8 mouse cellular contexts compared by ENCODE assay signal in genomic region chr15:88146118-88146517, GRCm38 (mm10).
A peak's percentile ranks its signal among the peaks of the same experiment; 100 is the strongest.
DNase-seq lines count a peak whose midpoint lies in the region; ATAC-seq lines count a peak whose summit lies in the region.

No protein-coding gene starts in this region.

- ATAC-seq in erythroid progenitor cell, adult 5-6 weeks (replicated peaks; ENCODE audit: low FRiP score, poor library complexity, severe bottlenecking): no peak

- DNase-seq in kidney, adult 18-20 months: peak; percentile 24
- no peak for DNase-seq in kidney, adult 11 months
- peak; percentile 12 for DNase-seq in adrenal gland, adult 2 months
- DNase-seq in embryo, embryonic 10 days (ENCODE audit: low spot score): peak; percentile 69
- peak; percentile 63 to 87 for DNase-seq in layer of hippocampus, adult 18-20 months (ENCODE audit: low spot score in 2 of 2)
- DNase-seq in lung, postnatal 14 days: peak; percentile 8
- DNase-seq in MN1 (ENCODE audit: low spot score): no peak

Comparison
In these comparisons a context has a peak if more than half of its experiments do, and no peak if none do; other contexts are left out.
1. DNase-seq: peak in kidney, adult 18-20 months (single experiment), adrenal gland, adult 2 months (single experiment), embryo, embryonic 10 days (single experiment), layer of hippocampus, adult 18-20 months (2 of 2) and lung, postnatal 14 days (single experiment); none in kidney, adult 11 months (single experiment) and MN1 (single experiment).